Mouse (Mus musculus) embryo, embryonic 10 days (tissue): Measurements from ENCODE around the gene Nadsyn1.

Source experiments
- DNase-seq: peaks from one replicate; pipeline ENCODE4 v3.0.0-alpha.2; 2015; ENCODE audit warnings: low spot score

Gene Nadsyn1

DNA sequence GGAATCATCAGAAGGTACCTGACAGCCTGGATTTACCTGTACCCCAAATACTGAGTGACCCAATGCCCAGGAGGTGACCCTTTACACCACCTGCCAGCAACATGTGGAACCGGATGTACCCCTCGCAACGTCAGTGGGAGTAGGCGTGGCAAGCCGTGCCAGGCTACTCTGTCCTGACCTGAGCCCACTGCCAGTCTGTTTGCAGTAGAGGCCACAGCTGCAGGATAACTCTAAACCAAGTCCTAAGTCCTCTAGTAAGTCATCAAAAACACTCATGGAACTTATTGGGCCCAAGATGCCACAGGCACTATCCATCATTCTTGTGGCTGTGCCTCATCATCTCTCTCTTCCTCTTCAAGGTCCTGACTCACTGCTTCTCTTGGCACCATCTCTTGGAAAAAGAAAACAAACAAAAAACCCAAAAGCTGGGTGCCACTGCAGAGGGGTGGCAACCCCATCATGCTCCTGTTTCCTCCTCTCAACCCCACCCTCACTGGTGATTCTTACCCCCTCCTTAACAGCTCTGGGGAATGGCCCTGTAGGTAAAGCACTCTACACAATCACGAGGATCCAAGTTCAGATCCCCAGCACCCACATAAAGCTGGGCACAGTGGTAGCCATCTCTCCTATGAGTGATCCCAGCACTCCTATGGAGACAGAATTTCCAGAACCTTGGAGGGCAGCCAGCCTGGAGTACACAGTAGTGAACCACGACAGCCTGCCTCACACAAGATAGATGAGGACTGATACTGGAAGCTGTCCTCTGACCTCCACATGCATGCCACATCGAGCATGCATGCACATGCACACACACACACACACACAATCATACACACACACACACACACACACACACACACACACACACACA is 21.2 kb downstream of the Nadsyn1 start:
- DNase-seq: no peak

DNA sequence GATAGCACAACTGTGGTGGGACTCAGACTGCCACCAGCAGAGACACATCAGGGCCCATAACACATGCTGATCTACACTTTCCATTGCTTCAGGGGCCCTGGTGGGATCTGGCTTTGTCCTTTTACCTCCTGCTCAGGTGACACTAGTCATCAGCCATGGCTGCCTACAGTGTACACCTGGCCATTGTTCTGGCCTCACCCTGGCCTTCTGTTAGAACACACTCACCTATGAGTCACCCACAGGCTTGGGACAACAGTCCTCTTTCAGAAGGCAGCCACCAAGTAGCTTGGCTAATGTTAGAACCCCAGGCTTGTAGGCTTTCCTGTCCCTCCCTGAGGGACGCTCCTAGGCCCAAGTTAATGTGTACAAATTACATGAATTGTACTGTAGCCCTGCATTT is 21.9 kb downstream of the Nadsyn1 start:
- DNase-seq: no peak

DNA sequence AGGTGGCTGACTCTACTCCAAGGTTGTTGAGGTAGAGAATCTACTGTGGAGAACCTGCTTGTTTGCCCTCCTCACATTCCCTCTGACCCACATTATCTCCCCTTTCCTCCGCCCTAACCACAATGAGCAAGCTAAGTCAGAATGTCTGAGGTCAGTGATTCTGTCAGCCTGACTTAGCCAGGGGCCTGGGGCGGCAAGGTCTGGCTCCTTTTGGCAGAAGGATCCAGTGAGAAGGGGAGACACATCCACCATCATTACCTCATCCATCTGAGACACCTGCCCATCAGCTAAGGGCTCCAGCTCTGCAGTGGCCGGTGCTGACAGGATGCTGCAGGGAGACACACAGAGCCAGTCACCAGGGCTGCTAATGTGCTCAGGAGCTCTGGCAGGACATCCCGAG is 23.9 kb downstream of the Nadsyn1 start:
- no peak for DNase-seq

DNA sequence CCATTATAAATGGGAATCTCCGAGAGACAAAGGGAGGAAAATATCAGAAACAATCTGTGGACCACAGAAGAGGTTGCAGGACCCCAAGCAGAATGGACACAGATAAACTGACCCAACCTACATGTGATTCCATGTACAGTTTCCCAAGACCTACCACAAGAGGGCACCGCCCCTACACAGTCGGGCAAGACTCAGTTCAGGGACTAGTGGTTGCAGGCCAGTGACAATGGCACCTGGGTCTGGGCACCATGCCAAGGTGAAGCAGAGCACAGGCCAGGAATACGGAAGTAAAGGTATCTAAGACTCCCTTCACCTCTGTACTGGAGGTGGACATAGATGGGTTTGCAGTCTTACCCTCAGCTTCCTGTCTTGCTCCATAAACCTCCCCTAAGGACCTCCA is 29.5 kb downstream of the Nadsyn1 start:
- DNase-seq: peak; percentile 42

DNA sequence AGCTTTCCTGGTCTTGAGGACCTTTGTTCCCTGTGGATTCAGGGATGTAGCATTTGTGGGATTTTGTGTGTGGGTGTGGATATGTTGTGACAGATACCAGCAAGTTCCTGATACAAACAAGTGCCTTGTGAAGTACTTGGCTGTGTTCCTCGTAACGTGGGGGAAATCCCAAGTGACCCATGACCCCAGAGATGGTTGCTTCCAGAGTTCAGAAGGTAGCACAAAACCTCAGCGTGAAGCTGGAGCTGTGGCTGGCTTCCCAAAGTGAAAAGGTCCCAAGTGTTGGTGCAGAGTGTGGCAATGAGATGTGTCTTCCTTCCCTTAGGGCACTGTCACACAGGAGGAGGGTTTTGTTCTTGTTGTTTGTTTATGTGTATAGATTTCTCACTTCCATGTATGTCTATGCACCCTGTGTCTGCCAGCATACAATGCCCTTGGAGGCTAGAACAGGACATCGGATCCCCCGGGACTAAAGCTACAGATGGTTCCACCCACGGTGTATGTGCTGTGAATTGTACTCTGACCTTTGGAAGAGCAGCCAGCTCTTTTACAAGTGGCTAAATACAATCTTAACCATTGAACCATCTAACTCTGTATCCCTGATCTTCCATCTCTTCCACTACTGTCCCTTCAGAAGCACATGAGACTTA is 30.2 kb downstream of the Nadsyn1 start:
- no peak for DNase-seq

DNA sequence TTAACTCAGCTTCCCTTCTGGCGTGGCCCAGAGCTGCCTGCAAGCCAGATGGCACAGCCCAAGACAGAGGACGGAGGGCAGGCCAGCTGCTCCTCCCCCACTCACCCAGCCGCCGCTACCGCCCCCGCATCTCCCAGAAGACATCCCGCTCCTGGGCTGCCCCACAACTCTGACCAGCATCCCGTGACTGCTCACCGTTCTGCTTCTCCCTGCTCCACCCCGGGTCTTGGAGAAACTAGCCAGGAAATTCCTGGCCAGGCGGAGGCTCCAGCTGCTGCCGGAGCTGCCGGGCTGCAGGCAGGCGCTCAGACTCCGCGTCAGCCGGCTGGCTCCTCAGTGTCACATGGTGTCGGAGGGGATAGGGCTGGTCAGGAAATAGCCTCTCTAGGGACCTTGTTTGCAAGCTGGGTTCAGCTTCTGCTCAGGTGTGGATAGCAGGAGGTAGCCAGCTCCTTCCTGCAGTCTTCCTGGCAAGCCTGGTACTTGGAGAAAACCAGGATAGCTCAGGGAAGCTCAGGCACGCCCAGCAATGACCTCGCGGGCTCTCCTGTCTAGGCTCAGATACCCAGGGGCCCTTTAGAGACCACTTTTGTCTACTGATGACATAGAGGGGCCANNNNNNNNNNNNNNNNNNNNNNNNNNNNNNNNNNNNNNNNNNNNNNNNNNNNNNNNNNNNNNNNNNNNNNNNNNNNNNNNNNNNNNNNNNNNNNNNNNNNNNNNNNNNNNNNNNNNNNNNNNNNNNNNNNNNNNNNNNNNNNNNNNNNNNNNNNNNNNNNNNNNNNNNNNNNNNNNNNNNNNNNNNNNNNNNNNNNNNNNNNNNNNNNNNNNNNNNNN is 38.4 kb downstream of the Nadsyn1 start, which contains the start of gene Mrgpre:
TSS of gene Mrgpre (minus strand) at position 505 of the 834 bp plus-strand sequence.
- DNase-seq: peak; percentile 78

DNA sequence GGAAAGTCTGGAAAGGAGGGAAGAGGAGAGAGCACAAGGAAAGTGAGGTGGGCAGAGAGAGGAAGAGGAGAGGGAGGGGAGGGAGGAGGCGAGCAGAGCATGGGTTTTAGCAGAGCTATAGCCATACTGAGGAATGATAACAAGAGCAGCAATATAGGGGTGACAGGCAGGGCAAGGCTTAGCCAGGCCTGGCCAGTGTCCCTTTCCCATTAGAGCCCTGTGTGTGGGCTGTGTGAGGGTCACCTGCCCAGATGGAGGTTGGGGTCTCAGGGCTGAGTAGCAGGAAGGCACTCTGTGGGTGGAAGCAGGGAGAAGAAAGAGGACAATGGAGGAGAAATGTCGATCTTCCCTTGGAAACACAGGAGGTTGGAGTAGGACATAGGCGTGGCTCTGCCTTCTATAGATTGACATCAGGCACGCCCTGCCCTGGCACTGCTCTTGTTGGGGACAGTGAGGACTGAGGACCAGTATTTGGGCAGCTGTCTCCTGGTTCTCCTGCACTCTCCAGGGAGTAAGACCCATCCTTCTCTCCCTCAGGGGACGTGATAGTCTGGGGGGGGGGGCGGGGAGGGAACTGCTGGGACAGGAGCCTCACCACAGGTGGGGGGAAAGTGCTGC is 39.2 kb downstream of the Nadsyn1 start:
- DNase-seq: peak; percentile 45

DNA sequence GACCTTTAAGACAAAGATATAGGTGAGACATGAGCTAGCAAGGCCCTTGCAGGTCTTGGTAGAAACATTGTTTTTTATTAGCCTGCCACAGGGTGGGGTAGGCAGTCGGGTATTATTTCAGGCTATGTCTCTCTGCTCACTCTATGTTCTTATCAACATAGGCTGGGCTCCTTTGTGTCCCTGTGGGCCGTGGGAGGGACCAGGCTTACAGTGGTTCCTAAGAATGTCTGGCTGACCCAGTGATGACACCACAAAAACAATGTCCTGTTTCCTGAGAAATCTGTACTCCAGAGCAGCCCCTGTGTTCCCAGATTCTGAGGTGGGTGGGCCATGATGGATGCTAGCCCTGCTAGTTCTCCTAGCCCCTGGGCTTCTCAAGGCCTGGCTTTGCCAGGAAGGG is 45.3 kb downstream of the Nadsyn1 start:
- no peak for DNase-seq

DNA sequence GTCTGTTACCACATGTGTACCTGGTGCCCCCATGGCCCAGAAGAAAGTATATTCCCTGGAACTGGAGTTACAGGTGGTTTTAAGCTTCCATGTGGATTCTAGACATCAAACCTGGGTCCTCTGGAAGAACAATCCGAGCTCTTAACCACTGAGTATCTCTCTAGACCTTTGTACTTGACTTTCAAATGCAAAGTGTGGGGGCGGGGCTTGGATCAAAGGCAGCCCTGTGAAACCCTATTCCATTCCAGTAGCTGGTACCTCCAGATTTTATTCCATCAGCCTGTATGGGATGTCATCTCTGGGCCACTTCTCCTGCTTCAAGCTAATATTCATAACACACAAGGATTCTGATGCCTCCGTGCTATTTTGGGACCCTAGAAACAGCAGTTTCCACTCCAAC is 46.5 kb downstream of the Nadsyn1 start:
- DNase-seq: no peak

DNA sequence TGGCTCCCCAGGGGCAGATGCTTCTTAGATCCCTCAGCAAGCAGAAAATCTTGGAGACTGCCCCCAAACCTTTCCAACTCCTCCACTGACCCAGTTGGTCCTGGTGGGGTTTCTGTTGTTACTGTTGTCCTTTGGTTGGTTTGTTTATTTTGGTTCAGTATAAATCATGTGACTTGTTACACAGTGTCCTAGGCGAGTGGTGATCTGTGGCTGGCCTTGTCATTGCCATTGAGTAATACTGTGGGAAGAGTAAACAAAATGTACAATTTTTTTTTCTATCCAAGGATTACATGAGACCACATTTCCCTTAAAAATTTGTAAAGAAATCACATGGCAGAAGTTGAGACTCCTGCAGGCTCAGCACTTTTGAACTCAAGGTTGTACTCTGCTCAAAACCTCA is 53.2 kb downstream of the Nadsyn1 start:
- no peak for DNase-seq

DNA sequence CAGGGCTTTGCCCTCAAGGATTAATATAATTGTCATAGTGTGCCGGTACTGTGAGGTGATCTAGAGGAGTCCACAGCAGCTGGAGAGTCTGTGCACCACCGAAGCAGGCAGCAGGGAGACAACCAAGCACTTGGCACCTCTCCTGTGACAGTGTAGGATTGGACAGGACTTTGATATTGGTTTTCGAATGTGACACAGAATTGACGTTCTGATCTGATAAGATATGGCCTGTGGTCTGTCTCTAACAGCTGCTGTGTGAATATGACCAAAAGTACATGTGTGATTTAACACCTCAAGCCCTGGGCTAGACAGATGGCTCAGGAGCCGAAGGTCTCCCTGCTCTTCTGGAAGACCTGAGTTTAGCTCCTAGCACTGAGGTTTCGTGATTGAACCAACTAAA is 54.4 kb downstream of the Nadsyn1 start:
- DNase-seq: no peak

DNA sequence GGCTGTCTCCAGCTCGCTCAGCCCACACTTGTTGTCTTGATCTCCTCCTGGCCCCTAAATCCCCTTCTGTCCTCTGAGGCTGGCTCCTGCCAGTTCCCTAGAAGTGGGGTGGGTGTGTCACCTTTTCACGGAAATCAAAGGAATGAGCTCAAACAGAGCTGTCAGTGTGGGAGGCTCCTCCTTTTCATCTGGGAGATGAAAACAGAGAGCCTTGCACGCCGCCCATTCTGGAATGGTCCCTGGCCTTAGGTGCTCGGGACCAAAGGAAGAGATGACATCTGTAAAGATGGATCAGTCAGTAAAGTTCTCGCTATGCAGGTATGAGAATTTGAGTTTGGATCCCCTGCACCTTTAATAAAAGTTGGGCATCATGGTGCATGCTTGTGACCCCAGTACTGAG is 55.8 kb downstream of the Nadsyn1 start, which contains the start of gene Mrgprg:
TSS of gene Mrgprg (minus strand) at position 101 of the 400 bp plus-strand sequence.
- no peak for DNase-seq

DNA sequence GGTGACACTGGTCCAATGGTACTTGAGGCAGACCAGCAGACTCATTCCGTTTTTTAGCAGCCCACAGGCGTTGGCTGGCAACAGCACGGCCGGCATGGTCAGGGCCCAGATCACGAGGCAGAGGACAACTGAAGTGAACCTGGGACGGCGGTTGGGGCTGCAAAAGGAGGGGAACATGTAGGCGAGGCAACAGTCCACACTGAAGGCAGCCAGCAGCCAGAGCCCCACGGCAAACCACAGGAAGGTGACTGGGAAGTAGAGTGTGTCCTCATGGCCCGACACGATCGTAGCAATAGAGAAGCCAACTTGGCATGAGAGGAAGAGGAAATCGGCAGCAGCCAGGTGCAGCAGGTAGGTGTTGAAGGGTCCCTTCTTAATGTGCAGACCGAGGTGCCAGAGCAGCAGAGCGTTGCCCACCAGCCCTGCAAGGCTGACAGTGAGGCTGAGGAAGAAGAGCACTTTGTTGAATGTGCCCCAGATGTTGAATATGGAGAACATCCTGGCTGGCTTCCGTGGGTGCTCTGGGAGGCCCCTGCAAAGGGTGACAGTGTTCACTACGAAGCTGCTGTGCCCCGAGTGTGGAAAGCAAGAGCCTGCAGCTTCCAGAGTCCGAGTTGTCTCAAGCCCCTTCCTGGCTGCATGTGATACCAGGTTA is 57.6 kb downstream of the Nadsyn1 start:
- DNase-seq: no peak

DNA sequence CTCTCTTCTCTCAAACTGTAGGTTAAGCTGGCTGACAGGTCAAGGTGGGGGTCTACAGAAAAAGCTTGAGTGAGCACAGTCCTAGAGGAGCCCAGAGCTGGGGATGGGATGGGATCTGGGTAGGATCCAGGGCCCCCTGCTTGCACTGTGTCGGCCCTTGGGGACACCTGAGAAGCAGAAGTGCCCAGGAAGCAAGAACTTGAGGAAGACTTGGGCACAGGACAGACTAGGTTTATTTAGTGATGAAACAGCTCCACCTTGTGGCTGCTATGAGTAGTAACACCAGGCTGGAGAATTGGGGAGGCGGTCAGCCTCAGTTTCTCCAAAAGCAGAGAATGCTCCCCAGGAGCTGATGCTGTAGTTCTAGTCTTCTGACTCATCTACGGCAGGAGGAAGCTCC is 58.9 kb downstream of the Nadsyn1 start:
- DNase-seq: peak; percentile 64

DNA sequence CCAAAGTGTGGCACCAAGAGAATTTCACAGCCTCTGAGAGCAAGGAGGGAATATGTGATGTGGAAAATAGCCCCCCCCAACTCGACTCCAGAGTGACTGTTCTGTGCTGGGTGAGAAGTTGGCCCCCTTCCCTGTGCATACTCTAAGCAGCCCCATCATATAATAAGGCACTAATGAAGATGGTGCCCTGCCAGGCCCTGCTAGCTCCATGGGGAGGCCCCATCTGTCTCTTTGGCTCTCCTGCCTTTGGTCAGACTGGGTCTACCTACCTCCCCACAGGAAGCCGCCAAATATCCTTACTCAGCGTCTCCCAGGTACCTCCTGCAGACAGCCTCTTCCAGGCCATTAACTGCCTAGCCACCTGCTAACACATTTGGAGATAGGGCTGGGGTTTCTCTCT is 63.7 kb downstream of the Nadsyn1 start:
- DNase-seq: no peak

DNA sequence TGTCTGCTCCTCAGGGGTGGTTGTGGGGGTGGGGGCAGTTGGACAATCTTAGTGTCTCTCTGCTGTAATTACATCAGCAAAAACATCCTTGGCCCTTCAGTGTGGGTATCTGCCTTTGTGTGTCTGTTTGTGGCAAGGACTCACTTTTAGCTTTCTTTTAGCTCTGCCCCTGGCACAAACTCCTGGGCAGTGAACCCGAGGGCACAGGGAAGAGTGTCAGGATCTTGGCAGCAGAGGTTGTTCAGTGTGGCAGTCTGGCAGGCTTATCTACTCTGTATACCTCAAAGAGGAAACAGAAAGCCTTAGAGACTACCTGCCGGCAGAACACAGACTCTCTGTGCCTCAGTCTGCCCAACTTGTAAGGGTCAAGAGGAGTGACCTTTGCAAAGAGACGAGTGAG is 65.0 kb downstream of the Nadsyn1 start:
- no peak for DNase-seq

DNA sequence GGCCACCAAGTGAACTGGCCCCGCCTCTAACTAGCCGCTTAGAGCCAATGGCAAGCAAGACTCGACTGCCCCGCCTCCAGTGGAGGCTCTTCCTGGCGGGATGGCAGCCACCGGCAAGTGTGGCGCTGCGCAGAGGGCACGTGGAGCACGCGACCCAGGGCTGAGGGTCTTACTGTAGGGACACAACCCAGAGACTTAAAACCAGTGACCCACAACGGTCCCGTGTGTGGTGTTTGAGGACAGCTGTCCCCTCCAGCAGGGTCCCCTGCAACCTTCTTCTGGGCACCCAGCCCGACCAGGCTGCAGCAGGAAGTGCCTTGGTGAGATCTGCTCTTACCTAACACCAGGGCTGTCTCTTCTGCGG is 65.6 kb downstream of the Nadsyn1 start:
- DNase-seq: peak; percentile 90

DNA sequence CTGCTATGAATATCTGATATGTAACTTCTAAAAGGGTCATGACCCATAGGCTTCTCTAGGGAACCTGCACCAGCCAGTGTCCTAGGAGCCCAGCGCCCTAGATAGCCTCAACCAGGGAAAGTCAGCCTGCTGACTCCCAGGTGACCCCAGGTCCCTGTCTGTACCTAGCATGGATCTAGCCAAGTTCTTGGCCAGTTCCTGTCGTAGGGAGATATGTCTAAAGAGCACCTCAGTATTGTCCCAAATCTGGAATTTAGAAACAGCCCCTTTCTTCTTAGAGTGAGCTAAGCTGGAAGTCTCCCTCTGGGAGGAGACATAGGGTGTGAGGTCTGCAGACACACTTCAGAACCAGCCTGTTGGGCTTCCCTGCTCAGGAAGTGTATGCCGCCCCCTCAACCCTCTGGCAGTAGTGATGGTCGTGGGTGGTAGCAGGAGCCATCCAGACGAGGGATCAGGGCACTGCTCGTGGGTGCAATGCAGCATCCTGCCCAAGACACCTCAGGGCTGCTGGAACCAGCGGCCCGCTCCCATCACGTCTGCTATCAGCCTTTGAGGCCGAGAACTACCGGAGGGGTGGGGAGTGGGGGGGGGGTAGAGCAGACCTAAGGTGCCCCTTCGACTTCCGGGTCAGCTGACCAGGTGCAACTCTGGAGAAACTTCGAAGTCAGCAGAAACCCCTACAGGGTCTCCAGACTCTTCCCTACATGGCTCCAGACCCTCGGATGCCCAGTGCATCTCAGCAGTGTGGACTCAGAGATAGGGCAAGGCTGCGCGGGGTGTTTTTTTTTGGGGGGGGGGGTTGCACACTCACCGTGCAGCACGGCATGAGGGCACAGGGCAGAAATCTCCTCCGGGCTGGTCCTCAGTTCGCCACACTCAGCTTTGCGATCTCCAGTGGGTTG is 66.3 kb downstream of the Nadsyn1 start, which contains the start of gene Osbpl5:
TSS of gene Osbpl5 (minus strand) at position 861 of the 902 bp plus-strand sequence.
- no peak for DNase-seq

DNA sequence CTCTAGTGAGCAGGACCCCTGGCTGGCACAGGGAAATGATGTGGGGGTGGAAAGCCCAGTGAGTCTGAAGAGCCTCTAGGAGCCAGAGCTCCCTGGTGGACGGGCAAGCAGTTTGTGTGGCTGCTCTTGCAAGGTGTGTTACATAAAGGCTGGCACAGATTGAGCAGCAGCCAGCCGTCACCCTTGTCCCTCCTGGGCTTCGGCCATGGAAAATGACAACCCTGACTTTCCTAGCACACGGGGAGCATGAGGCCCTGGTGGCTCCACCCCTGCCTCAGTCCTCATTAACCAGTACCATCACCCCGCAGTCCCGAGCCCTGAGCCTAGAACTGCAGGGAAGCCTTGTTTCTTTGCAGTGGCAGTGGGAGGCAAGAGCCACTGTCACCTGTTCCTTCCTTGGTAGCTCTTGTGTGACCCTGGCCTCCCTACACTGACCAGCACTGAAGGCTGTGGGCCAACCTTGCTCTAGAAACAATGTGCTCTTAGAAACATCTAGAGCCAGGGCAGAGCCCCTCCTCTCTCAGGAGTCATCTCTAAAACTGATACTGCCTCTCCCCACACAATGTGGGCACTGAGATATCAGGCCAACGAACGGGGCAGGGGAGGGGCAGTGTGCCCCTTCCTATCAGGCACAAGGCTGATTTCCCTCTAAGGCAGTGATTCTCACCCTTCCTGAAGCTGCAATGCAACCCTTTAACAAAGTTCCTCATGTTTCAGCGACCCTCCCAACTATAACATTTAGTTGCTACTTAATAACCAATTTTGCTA is 67.1 kb downstream of the Nadsyn1 start:
- DNase-seq: no peak
